Mouse (Mus musculus): Measurements from ENCODE around the gene Syt7. TPM values are rescaled to one million over a fixed set of nuclear protein-coding genes. Genes with fewer than 3 reads are reported as not detected.
A peak's percentile ranks its signal among the peaks of the same experiment; 100 is the strongest.

Gene Syt7
- total and polyA plus RNA-seq, 2 experiments from 2014 or later: 0.96 to 5.0 TPM

DNA sequence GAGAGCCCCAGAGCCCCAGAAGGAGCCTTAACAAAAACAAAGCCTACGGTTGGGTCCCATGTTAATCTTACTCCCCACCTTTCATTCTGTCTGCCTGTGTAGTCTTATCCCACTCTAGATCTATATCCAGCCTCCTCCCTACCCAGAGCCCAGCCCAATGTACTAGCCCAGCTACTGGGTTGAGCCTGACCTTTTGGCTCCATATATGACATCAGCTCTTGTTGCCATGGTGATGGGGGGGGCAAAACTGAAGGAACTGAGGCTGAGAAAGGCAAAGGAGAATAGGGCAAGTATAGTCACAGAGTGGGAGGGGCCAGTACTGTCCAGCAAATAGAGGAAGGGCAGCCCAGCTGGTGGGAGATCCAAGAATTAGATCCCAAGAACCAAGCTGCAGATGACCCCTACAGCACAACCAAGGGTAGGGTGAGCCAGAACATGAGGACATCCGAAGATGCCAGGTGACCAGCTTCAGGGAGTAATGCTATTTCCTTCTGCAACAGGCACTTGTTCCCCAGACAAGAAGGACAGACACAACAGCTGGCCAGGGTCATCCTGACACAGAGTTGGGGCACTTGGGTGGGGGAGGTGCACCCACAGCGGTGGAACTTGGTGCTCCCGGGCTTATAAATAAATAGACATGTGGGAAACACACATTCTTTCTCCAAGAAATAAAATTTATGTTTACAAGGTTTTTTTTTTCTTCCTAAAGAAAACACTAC is 66.0 kb downstream of the Syt7 start:
- WGBS: 59% methylated on average over 4 of the region's 4 CpGs
- DNase-seq (ENCODE audit: low spot score) (no peak), ATAC-seq (ENCODE audit: insufficient read depth, low read depth) (no peak)
- Histone ChIP-seq H3K27me3 (ENCODE audit: control insufficient read depth, insufficient read depth, low read length) (peaks cover 84% of the 10 kb centered on the region), H3K4me3 (ENCODE audit: low read depth, low read length) (no peak overlapping the region), H3K9ac (replicated peaks; ENCODE audit: low read depth, low read length) (no peak overlapping the region), H3K4me2 (ENCODE audit: low read depth, low read length) (no peak overlapping the region), H3K4me1 (ENCODE audit: control insufficient read depth, insufficient read depth) (no peaks in the 10 kb centered on the region), H3K27ac (ENCODE audit: low read depth) (no peak overlapping the region), H3K36me3 (replicated peaks; ENCODE audit: control insufficient read depth, insufficient read depth, low read length) (no peaks in the 10 kb centered on the region), H3K9me3 (replicated peaks; ENCODE audit: control insufficient read depth, low read length) (no peaks in the 10 kb centered on the region)
- TF ChIP-seq CTCF (IDR thresholded peaks at IDR 0.05; ENCODE audit: low read depth) (no peak), EP300 (IDR thresholded peaks at IDR 0.05; ENCODE audit: low read depth) (no peak)

DNA sequence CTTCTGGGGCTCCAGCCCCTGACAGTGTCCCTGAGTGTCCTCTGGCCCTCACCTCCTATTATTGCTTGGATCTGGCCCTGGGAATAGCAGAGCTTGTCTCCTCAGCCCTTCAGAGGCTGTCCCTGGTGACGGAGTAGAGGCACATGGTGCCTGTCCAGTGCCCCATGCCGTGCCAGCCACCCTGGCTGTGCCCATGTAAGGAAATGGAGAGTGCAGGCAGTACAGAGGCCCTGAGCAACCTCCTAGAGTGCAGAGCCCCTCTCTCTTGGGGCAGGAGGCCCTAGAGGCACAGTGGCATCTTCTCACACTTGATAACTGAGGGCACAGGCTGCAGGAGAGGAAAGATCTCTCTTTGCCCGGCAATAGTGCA is 66.5 kb downstream of the Syt7 start:
- no peaks in the 10 kb centered on the region for H3K36me3 ChIP-seq (replicated peaks; ENCODE audit: control insufficient read depth, insufficient read depth, low read length)
- no peak overlapping the region for H3K9ac ChIP-seq (replicated peaks; ENCODE audit: low read depth, low read length)
- DNase-seq (ENCODE audit: low spot score): no peak
- WGBS: 68% methylated on average over 3 of the region's 3 CpGs
- ATAC-seq (ENCODE audit: insufficient read depth, low read depth): no peak
- no peak overlapping the region for H3K4me2 ChIP-seq (ENCODE audit: low read depth, low read length)
- no peak overlapping the region for H3K27ac ChIP-seq (ENCODE audit: low read depth)
- no peak overlapping the region for H3K4me3 ChIP-seq (ENCODE audit: low read depth, low read length)
- TF ChIP-seq CTCF (IDR thresholded peaks at IDR 0.05; ENCODE audit: low read depth) (no peak), EP300 (IDR thresholded peaks at IDR 0.05; ENCODE audit: low read depth) (no peak)
- H3K4me1 ChIP-seq (ENCODE audit: control insufficient read depth, insufficient read depth): no peaks in the 10 kb centered on the region
- H3K27me3 ChIP-seq (ENCODE audit: control insufficient read depth, insufficient read depth, low read length): peaks cover 84% of the 10 kb centered on the region
- no peaks in the 10 kb centered on the region for H3K9me3 ChIP-seq (replicated peaks; ENCODE audit: control insufficient read depth, low read length)

DNA sequence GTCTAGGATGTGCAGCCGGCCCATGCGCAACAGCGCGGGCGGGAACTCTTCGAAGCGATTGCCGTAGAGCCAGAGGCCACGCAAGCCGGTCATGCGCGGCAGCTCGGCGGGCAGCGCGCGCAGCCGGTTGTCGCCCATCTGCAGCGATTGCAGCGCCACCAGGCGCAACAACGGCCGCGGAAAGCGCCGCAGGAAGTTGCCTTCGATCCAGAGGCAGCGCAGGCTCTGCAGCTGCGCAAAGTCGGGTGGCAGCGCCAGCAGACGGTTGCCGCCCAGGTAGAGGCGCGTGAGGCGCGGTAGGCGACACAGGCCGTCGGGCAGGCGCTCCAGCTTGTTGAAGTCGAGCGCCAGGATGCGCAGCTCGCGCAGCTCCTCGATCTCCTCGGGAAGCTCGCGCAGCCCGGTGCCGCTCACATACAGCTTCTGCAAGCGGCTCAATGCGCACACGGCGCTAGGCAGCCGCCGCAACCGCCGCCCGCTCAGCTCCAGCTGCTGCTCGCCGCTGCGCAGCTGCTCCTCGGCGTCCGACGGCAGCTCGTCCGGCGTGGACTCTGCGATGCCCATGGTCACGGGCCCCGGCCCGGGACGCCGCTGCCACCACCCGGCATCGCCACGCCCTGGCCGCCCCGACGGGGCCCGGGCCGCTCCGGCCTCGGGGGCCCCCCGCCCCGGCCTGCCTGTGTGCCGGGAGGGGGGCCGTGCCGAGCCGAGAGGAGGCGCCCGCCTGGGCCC is 68.0 kb downstream of the Syt7 start, which contains the start of gene Lrrc10b:
Gene Lrrc10b (minus strand): TSS at position 722 of the 732 bp plus-strand sequence.
- Histone ChIP-seq H3K27me3 (ENCODE audit: control insufficient read depth, insufficient read depth, low read length) (peaks cover 91% of the 10 kb centered on the region), H3K9ac (replicated peaks; ENCODE audit: low read depth, low read length) (no peak within 1 kb of the TSS), H3K4me1 (ENCODE audit: control insufficient read depth, insufficient read depth) (no peaks in the 10 kb centered on the region), H3K9me3 (replicated peaks; ENCODE audit: control insufficient read depth, low read length) (no peaks in the 10 kb centered on the region), H3K36me3 (replicated peaks; ENCODE audit: control insufficient read depth, insufficient read depth, low read length) (no peaks in the 10 kb centered on the region), H3K27ac (ENCODE audit: low read depth) (no peak within 1 kb of the TSS), H3K4me3 (ENCODE audit: low read depth, low read length) (peak within 1 kb of the TSS; percentile 38), H3K4me2 (ENCODE audit: low read depth, low read length) (peak within 1 kb of the TSS; percentile 57)
- peak; percentile 46 for DNase-seq (ENCODE audit: low spot score)
- TF ChIP-seq EP300 (IDR thresholded peaks at IDR 0.05; ENCODE audit: low read depth) (no peak), CTCF (IDR thresholded peaks at IDR 0.05; ENCODE audit: low read depth) (peak; percentile 35)
- ATAC-seq (ENCODE audit: insufficient read depth, low read depth): peak; percentile 29
- under 1% methylated on average over 78 of the region's 96 CpGs for WGBS

DNA sequence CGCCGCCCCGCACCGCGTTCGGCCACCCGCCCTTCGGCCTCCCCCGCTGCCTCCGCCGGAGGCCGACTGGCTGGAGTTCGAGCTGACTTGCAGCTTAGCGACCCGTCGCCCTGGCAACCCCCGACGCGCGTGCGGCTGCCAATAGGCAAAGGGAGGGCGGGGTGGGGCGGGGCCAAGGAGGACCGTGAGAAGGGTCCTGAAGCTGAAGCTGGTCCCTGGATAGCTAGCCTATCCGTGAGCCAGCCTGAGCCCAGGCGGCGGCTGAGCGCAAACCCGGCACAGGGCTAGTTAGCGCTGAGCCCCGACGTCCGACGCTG is 68.6 kb downstream of the Syt7 start:
- TF ChIP-seq CTCF (IDR thresholded peaks at IDR 0.05; ENCODE audit: low read depth) (no peak), EP300 (IDR thresholded peaks at IDR 0.05; ENCODE audit: low read depth) (no peak)
- peak overlapping the region; percentile 57 for H3K4me2 ChIP-seq (ENCODE audit: low read depth, low read length)
- H3K9me3 ChIP-seq (replicated peaks; ENCODE audit: control insufficient read depth, low read length): no peaks in the 10 kb centered on the region
- H3K9ac ChIP-seq (replicated peaks; ENCODE audit: low read depth, low read length): no peak overlapping the region
- peaks cover 96% of the 10 kb centered on the region for H3K27me3 ChIP-seq (ENCODE audit: control insufficient read depth, insufficient read depth, low read length)
- H3K4me3 ChIP-seq (ENCODE audit: low read depth, low read length): peak overlapping the region; percentile 38
- H3K36me3 ChIP-seq (replicated peaks; ENCODE audit: control insufficient read depth, insufficient read depth, low read length): no peaks in the 10 kb centered on the region
- no peaks in the 10 kb centered on the region for H3K4me1 ChIP-seq (ENCODE audit: control insufficient read depth, insufficient read depth)
- no peak for DNase-seq (ENCODE audit: low spot score)
- peak; percentile 27 for ATAC-seq (ENCODE audit: insufficient read depth, low read depth)
- H3K27ac ChIP-seq (ENCODE audit: low read depth): no peak overlapping the region
- WGBS: under 1% methylated on average over 34 of the region's 34 CpGs

DNA sequence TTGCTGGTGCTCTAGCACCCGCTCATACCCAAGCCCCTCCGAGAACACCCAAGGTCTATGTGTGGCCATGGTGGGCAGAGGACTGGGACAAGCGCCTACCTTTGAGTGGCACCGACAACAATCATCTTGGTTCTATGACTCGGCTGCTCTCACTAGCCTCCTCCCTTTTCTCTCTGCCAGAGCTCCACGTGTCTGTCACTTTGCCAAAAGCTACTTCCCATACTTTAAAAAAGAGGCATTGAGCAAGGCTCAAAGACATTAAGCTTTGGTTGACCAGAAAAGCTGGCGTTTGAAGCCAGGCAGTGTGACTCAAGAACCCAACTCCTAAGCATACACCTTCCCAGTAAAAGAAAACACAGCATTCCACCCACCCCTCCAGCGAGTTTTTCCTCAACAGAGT is 69.2 kb downstream of the Syt7 start:
- H3K4me3 ChIP-seq (ENCODE audit: low read depth, low read length): no peak overlapping the region; the same call in 1 of the 2 replicates
- peak overlapping the region; percentile 57; the same call in 1 of the 2 replicates for H3K4me2 ChIP-seq (ENCODE audit: low read depth, low read length)
- H3K27me3 ChIP-seq (ENCODE audit: control insufficient read depth, insufficient read depth, low read length): peaks cover 97% of the 10 kb centered on the region
- H3K9ac ChIP-seq (replicated peaks; ENCODE audit: low read depth, low read length): no peak overlapping the region
- TF ChIP-seq EP300 (IDR thresholded peaks at IDR 0.05; ENCODE audit: low read depth) (no peak), CTCF (IDR thresholded peaks at IDR 0.05; ENCODE audit: low read depth) (no peak)
- DNase-seq (ENCODE audit: low spot score) (peak; percentile 39), ATAC-seq (ENCODE audit: insufficient read depth, low read depth) (no peak)
- H3K36me3 ChIP-seq (replicated peaks; ENCODE audit: control insufficient read depth, insufficient read depth, low read length): no peaks in the 10 kb centered on the region
- H3K27ac ChIP-seq (ENCODE audit: low read depth): no peak overlapping the region
- no peaks in the 10 kb centered on the region for H3K4me1 ChIP-seq (ENCODE audit: control insufficient read depth, insufficient read depth)
- 12% methylated on average over 8 of the region's 8 CpGs for WGBS
- H3K9me3 ChIP-seq (replicated peaks; ENCODE audit: control insufficient read depth, low read length): no peaks in the 10 kb centered on the region

Measured in heart, postnatal 0 days (tissue).